Mouse (Mus musculus): ENCODE data around the gene Nlrp10.

Nlrp10 gene

DNA sequence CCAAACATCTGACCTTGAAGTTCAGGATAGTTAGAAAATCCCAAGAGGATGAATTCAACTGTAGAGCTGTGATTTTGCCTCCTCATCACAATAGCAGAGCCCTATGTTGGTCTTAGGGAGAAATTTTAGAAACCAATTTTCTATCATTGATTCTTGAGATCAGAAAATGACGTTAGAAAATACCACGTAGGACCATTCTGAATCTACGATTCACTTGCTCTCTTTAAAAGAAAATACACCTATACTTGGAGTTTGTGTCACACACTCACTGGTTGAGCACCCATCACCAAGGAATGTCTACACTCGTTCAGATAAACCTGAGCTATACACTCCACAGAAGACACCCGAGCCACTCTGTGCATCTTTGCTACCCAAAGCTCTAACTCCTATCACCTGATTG, 35.7 kb downstream of the Nlrp10 start, which contains the start of gene Olfr519:
Gene Olfr519 (minus strand): TSS at position 101 of the 400 bp plus-strand sequence.
- CTCF ChIA-PET: no interaction called here

DNA sequence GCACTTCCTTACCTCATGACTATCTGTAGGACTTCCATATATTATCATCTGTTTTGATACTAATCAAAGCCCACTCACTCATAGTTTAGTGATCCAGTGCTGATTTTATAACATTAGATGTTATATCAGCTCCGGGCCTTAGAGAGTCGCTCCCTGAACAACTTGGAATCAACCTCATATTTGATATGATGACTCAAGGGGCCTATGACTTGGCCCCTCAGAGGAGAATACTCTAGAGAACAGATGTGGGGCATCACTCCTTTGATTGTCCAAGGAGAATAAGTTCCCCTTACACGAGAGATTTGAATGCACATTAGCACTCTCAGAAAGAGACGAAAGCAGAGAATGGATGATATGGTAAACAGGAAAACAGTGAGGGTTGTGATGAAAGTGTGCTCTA, 45.1 kb downstream of the Nlrp10 start, which contains the start of gene Olfr518:
Gene Olfr518 (minus strand): TSS at position 101 of the 400 bp plus-strand sequence.
- CTCF ChIA-PET: no interaction called here

DNA sequence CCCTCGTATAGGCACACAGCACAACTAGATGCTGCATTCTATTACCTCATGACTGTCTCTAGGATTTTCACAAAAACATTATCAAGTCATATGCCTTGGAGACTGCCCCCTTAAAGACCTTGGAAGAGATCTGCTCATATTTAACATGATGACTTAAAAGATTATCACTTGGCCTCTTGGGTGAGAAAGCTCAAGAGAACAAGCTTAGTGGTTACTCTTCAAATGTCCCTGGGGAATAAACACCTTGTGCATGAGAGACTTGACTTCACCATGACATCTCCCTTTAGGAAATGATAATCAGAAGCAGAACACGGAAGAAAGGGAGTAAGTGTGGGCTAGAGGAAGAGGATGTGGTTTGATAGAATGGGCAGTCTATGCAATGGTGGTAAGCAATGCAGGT, 57.7 kb downstream of the Nlrp10 start, which contains the start of gene Olfr517:
Gene Olfr517 (minus strand): TSS at position 101 of the 400 bp plus-strand sequence.
- CTCF ChIA-PET: no interaction called here

All from spleen, embryonic (tissue).